Mouse (Mus musculus) thymus, postnatal 0 days (tissue): ENCODE data around the gene Cyp11a1. TPM values are rescaled to one million over a fixed set of nuclear protein-coding genes. Genes with fewer than 3 reads are reported as not detected.

Experiments
- polyA plus RNA-seq: library from polyadenylated mRNA; unstranded; fragments of >200 nt; fragmentation: Nextera tagmentation; extraction: Ambion mirVana; gene quantifications from 2 replicates; pipeline ENCODE4 v1.2.1, GENCODE M21; 2015

Gene Cyp11a1
- polyA plus RNA-seq, 1 experiment from 2014 or later, result 2.7 TPM

Other genes starting within 250 kb of the Cyp11a1 start
- 211 and 221 TPM in 2 replicates for gene Clk3, start 240.6 kb upstream of the Cyp11a1 start, polyA plus RNA-seq
- 26.2 and 27.3 TPM in 2 replicates for gene Arid3b, start 169.6 kb upstream of the Cyp11a1 start, polyA plus RNA-seq
- 125 and 133 TPM in 2 replicates for gene Ubl7, start 95.4 kb upstream of the Cyp11a1 start, polyA plus RNA-seq
- 3.4 and 4.0 TPM in 2 replicates for gene Sema7a, start 66.3 kb upstream of the Cyp11a1 start, polyA plus RNA-seq
- 0.94 and 1.1 TPM in 2 replicates for gene Stra6, start 57.4 kb downstream of the Cyp11a1 start, polyA plus RNA-seq
- gene Ccdc33, start 112.4 kb downstream of the Cyp11a1 start, polyA plus RNA-seq, result 0.27 and 1.1 TPM in 2 replicates
- 11.5 and 14.7 TPM in 2 replicates for gene Islr, start 197.9 kb downstream of the Cyp11a1 start, polyA plus RNA-seq
- gene Islr2, start 197.9 kb downstream of the Cyp11a1 start, polyA plus RNA-seq, result 0.06 TPM in 1 of 2 replicates, not detected in the other
- 17.8 and 18.3 TPM in 2 replicates for gene Pml, start 243.4 kb downstream of the Cyp11a1 start, polyA plus RNA-seq
- 48.3 and 55.1 TPM in 2 replicates for gene Stoml1, start 246.8 kb downstream of the Cyp11a1 start, polyA plus RNA-seq